Mouse (Mus musculus) heart, adult 2 months (tissue): ENCODE data around the gene Sesn2.

ENCODE experiments used
- CTCF ChIP-seq: fragments of 200-600 bp; IDR thresholded peaks from 2 replicates; pipeline ENCODE4 v1.8.1; 2022; ENCODE audit warnings: antibody characterized with exemption, mild to moderate bottlenecking, moderate library complexity
- EP300 ChIP-seq: fragments of 200-500 bp; IDR thresholded peaks from 2 replicates; pipeline ENCODE4 v1.6.1; 2011; ENCODE audit warnings: low read depth, low read length, control low read depth; ENCODE audit not compliant: insufficient read depth

DNA sequence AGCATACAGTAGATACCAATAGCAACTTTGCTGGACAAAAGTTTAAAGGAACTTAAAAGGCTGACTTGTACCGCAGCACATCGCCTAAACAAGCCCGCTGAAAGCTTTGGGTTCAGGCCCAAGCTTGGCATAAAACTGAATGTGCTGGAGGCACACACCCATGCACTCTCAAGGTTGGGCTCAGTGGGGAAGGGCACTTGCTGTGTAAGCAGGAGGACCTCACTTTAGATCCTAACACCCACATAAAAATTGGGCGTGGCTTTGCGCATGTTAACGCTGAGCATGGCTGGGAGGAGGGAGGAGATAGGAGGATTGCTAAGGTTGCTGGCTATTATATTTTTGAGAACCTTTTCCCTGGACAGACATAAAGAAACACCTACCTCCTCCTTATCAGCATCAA, 14.5 kb upstream of the Sesn2 start:
- TF ChIP-seq CTCF (no peak), EP300 (no peak)
